Mouse (Mus musculus) midbrain, postnatal 0 days (tissue): ENCODE measurements around the gene Slc10a7. TPM values are rescaled to one million over a fixed set of nuclear protein-coding genes. Genes with fewer than 3 reads are reported as not detected.

Source experiments
- ATAC-seq: fragments of 200-750 bp; cut with Nextera tagmentation; 2 replicates; pipeline ENCODE4 v1.8.0; 2017; ENCODE audit warnings: moderate number of reproducible peaks, mild to moderate bottlenecking, moderate TSS enrichment, moderate library complexity; ENCODE audit not compliant: low FRiP score
- DNase-seq: peaks from one replicate; pipeline ENCODE4 v3.0.0-alpha.2; 2015; ENCODE audit warnings: low spot score
- H3K27ac ChIP-seq: fragments of 300-500 bp; sonication (generic); 2 replicates; pipeline ENCODE4 v1.5.1; 2014; ENCODE audit warnings: low read depth, mild to moderate bottlenecking, low read length, mixed read lengths
- H3K27me3 ChIP-seq: fragments of 300-500 bp; sonication (generic); 2 replicates; pipeline ENCODE4 v1.6.1; 2014; ENCODE audit warnings: low read length, control low read depth, mixed read lengths; ENCODE audit not compliant: insufficient read depth
- H3K36me3 ChIP-seq: fragments of 300-500 bp; sonication (generic); 2 replicates; pipeline ENCODE4 v1.6.1; 2014; ENCODE audit warnings: low read length, control low read depth, mixed read lengths; ENCODE audit not compliant: insufficient read depth
- H3K4me1 ChIP-seq: fragments of 300-500 bp; sonication (generic); 2 replicates; pipeline ENCODE4 v1.6.1; 2014; ENCODE audit warnings: mild to moderate bottlenecking, control low read depth, antibody characterized with exemption, low read length, mixed read lengths; ENCODE audit not compliant: insufficient read depth
- H3K4me2 ChIP-seq: fragments of 300-500 bp; sonication (generic); 2 replicates; pipeline ENCODE4 v1.6.1; 2014; ENCODE audit warnings: low read depth, mild to moderate bottlenecking, low read length, mixed read lengths; ENCODE audit not compliant: poor library complexity, severe bottlenecking
- H3K4me3 ChIP-seq: fragments of 300-500 bp; sonication (generic); 2 replicates; pipeline ENCODE4 v1.5.1; 2014; ENCODE audit warnings: low read depth, mild to moderate bottlenecking, low read length, moderate library complexity
- H3K9ac ChIP-seq: fragments of 300-500 bp; sonication (generic); replicated peaks from 2 replicates; pipeline ENCODE4 v1.6.1; 2014; ENCODE audit warnings: mild to moderate bottlenecking, low read length, moderate library complexity, mixed read lengths; ENCODE audit not compliant: poor library complexity, severe bottlenecking
- H3K9me3 ChIP-seq: fragments of 300-500 bp; sonication (generic); 2 replicates; pipeline ENCODE4 v1.6.1; 2016; ENCODE audit warnings: low read length, control low read depth
- CTCF ChIP-seq: IDR thresholded peaks from 2 replicates; pipeline ENCODE4 v1.5.1; 2016; ENCODE audit warnings: antibody characterized with exemption, mild to moderate bottlenecking
- WGBS: fragments of 180-500 bp; shearing (Covaris S2); extraction: QIAGEN DNeasy Blood & Tissue Kit; methylation state at CpG from one replicate; pipeline ENCODE4 v1.1.7; 2014; 5-methylcytosine and 5-hydroxymethylcytosine counted together
- polyA plus RNA-seq: library from polyadenylated mRNA; unstranded; fragments of >200 nt; fragmentation: Nextera tagmentation; extraction: Ambion mirVana; gene quantifications from 2 replicates; pipeline ENCODE4 v1.2.1, GENCODE M21; 2015
- total RNA-seq: library from RNA; depleted of rRNA; stranded (reverse); fragments of >200 nt; gene quantifications from 2 replicates; pipeline ENCODE4 v1.2.3, GENCODE M21; 2014

The Slc10a7 gene
- total and polyA plus RNA-seq, 2 experiments from 2014 or later: 7.7 to 14.9 TPM

- 27% methylated on average over 11 of the region's 11 CpGs for WGBS
- peaks cover 9% of the 10 kb centered on the region; the same call in 1 of the 2 replicates for H3K4me1 ChIP-seq
- H3K9ac ChIP-seq: no peak overlapping the region
- peak; percentile 32 for DNase-seq
- H3K27me3 ChIP-seq: no peaks in the 10 kb centered on the region
- H3K36me3 ChIP-seq: no peaks in the 10 kb centered on the region
- H3K4me2 ChIP-seq: no peak overlapping the region
- H3K27ac ChIP-seq: no peak overlapping the region
- H3K9me3 ChIP-seq: no peaks in the 10 kb centered on the region
- TF ChIP-seq CTCF: no peak
- H3K4me3 ChIP-seq: no peak overlapping the region
- peak; percentile 39; the same call in 1 of the 2 replicates for ATAC-seq
Observed at GRCm38 (mm10) chr8:78556773-78557434, 47.8 kb downstream of the Slc10a7 start.

GRCm38 (mm10) chr8:78561620-78562019 is 52.5 kb downstream of the Slc10a7 start:
- Histone ChIP-seq H3K4me1 (peaks cover 5% of the 10 kb centered on the region; the same call in 1 of the 2 replicates), H3K36me3 (no peaks in the 10 kb centered on the region), H3K9ac (no peak overlapping the region), H3K4me3 (no peak overlapping the region), H3K9me3 (no peaks in the 10 kb centered on the region), H3K27me3 (no peaks in the 10 kb centered on the region), H3K4me2 (no peak overlapping the region), H3K27ac (no peak overlapping the region)
- TF ChIP-seq CTCF: peak; percentile 50
- DNase-seq (no peak), ATAC-seq (no peak)
- 91% methylated on average over 6 of the region's 6 CpGs for WGBS

DNA sequence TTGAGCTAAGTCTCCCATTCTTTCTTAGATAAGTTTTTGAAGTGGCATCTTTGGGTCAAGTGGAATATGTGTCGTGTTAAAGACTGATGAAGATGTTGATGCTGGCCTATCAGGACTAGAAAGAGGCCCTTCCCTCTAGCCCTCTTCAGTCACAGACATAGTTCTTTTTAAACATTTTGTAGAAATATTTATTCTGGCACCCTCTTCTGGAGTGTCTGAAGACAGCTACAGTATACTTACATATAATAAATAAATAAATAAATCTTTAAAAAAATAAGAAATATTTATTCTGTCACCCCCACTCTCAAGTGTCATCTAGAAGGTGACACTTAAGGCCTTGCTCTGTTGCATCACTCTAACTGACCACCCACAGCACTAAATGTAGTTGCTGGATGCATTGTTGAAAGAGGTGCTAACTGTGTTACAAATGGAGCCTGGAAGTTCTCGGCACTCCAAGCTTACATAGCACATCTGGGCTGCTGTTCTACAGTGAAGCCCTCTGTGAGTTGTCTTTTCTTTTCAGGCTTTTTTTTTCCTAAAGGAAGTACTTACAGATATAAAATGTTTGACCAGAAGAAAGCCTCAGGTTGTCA is 54.4 kb downstream of the Slc10a7 start:
- H3K27me3 ChIP-seq: no peaks in the 10 kb centered on the region
- H3K4me3 ChIP-seq: no peak overlapping the region
- WGBS: 81% methylated on average over 2 of the region's 2 CpGs
- no peaks in the 10 kb centered on the region for H3K9me3 ChIP-seq
- TF ChIP-seq CTCF: no peak
- H3K9ac ChIP-seq: no peak overlapping the region
- H3K4me1 ChIP-seq: no peaks in the 10 kb centered on the region
- H3K36me3 ChIP-seq: no peaks in the 10 kb centered on the region
- H3K4me2 ChIP-seq: no peak overlapping the region
- no peak overlapping the region for H3K27ac ChIP-seq
- DNase-seq (no peak), ATAC-seq (no peak)

DNA sequence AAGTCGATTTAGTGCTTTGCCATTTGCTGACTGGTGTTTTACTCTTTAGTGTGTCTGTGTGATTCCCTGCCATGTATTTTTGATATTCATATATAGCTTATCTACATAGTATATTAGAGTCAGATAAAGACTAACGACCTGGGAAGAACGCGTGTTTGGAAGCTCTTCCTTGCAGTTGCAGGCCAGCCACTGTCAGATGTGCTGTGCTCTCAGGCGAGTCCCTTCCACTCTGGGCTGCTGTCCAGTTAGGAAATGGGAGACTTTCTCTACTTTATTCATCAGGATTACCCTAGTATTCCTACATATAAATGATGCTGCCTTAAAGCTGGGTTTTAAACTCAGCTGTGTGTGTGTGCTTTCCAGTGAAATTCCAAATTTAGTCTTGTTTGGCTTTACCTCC is 55.1 kb downstream of the Slc10a7 start:
- Histone ChIP-seq H3K27me3 (no peaks in the 10 kb centered on the region), H3K9ac (no peak overlapping the region), H3K4me1 (no peaks in the 10 kb centered on the region), H3K27ac (no peak overlapping the region), H3K9me3 (no peaks in the 10 kb centered on the region), H3K36me3 (no peaks in the 10 kb centered on the region), H3K4me3 (no peak overlapping the region), H3K4me2 (no peak overlapping the region)
- WGBS: 80% methylated on average over 5 of the region's 5 CpGs
- no peak for DNase-seq
- ATAC-seq: no peak
- no peak for TF ChIP-seq CTCF

DNA sequence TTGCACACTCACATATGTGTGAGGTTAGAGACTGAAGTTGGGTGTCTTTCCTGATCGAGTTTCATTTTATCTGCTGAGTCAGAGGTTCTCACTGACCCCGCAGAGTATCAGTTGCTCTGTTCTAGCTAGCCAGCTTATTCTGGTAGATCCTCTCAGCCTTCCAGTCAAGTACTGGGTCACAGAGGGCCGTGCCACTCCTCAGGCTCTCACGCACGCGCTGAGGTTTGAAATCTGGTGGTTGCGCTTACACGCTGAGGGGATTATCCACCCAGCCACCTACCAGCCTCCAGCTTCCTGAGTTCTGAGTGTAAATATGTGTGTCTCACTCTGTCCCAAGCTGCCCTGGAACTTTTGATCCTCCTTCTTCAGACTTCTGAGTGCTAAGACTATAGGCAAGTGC is 59.0 kb downstream of the Slc10a7 start:
- WGBS: 72% methylated on average over 8 of the region's 8 CpGs
- TF ChIP-seq CTCF: no peak

GRCm38 (mm10) chr8:78571528-78571927 is 62.4 kb downstream of the Slc10a7 start:
- Histone ChIP-seq H3K9ac (no peak overlapping the region), H3K27me3 (no peaks in the 10 kb centered on the region), H3K36me3 (no peaks in the 10 kb centered on the region), H3K4me3 (no peak overlapping the region), H3K9me3 (no peaks in the 10 kb centered on the region), H3K4me1 (no peaks in the 10 kb centered on the region), H3K27ac (no peak overlapping the region), H3K4me2 (no peak overlapping the region)
- ATAC-seq (no peak), DNase-seq (peak; percentile 21)
- no peak for TF ChIP-seq CTCF
- 65% methylated on average over 9 of the region's 9 CpGs for WGBS

More for the DNA sequence above, 59.0 kb downstream of the Slc10a7 start:
- Histone ChIP-seq H3K27me3 (no peaks in the 10 kb centered on the region), H3K9ac (no peak overlapping the region), H3K4me3 (no peak overlapping the region), H3K4me2 (no peak overlapping the region), H3K4me1 (no peaks in the 10 kb centered on the region), H3K36me3 (no peaks in the 10 kb centered on the region), H3K9me3 (no peaks in the 10 kb centered on the region), H3K27ac (no peak overlapping the region)
- no peak for DNase-seq
- ATAC-seq: no peak
